Mouse (Mus musculus) limb, embryonic 15.5 days (tissue): ENCODE measurements at regions not wholly inside any gene's neighbourhood (a gene's known extent, or its start where the extent isn't known, plus 50 kb on each side); places are given as distances from the start of the nearest gene placed in this dataset.
"Not testable (repeated sequence)": the region's sequence is repeated elsewhere in the genome, so short reads cannot be mapped to it uniquely, and the experiment has no call there.

Experiments
- ATAC-seq: fragments of 200-750 bp; cut with Nextera tagmentation; 2 replicates; pipeline ENCODE4 v1.8.0; 2017; ENCODE audit warnings: low read depth, moderate TSS enrichment; ENCODE audit not compliant: insufficient number of reproducible peaks, low FRiP score, low TSS enrichment
- H3K27ac ChIP-seq: fragments of 300-500 bp; sonication (generic); 2 replicates; pipeline ENCODE4 v1.5.1; 2015; ENCODE audit warnings: moderate library complexity, mild to moderate bottlenecking, inconsistent platforms
- H3K27me3 ChIP-seq: fragments of 300-500 bp; sonication (generic); 2 replicates; pipeline ENCODE4 v1.6.1; 2015; ENCODE audit warnings: inconsistent platforms
- H3K36me3 ChIP-seq: fragments of 300-500 bp; sonication (generic); 2 replicates; pipeline ENCODE4 v1.6.1; 2015; ENCODE audit warnings: inconsistent platforms
- H3K4me1 ChIP-seq: fragments of 300-500 bp; sonication (generic); 2 replicates; pipeline ENCODE4 v1.6.1; 2015; ENCODE audit warnings: inconsistent platforms
- H3K4me2 ChIP-seq: fragments of 300-500 bp; sonication (generic); 2 replicates; pipeline ENCODE4 v1.6.1; 2015; ENCODE audit warnings: mild to moderate bottlenecking, inconsistent platforms
- H3K4me3 ChIP-seq: fragments of 300-500 bp; sonication (generic); 2 replicates; pipeline ENCODE4 v1.5.1; 2015; ENCODE audit warnings: mild to moderate bottlenecking, inconsistent platforms
- H3K9ac ChIP-seq: fragments of 300-500 bp; sonication (generic); 2 replicates; pipeline ENCODE4 v1.6.1; 2015; ENCODE audit warnings: inconsistent platforms
- H3K9me3 ChIP-seq: fragments of 300-500 bp; sonication (generic); 2 replicates; pipeline ENCODE4 v1.6.1; 2016; ENCODE audit warnings: inconsistent platforms
- WGBS: fragments of 180-500 bp; shearing (Covaris S2); methylation state at CpG from one replicate; pipeline ENCODE4 v1.1.7; 2015; 5-methylcytosine and 5-hydroxymethylcytosine counted together

GRCm38 (mm10) chr1:47130031-47130430, 237.4 kb upstream of the Slc39a10 start:
- H3K9me3 ChIP-seq, H3K27ac ChIP-seq, H3K4me2 ChIP-seq, H3K9ac ChIP-seq, H3K4me1 ChIP-seq, ATAC-seq, H3K36me3 ChIP-seq, H3K4me3 ChIP-seq, H3K27me3 ChIP-seq: not testable (repeated sequence)

DNA sequence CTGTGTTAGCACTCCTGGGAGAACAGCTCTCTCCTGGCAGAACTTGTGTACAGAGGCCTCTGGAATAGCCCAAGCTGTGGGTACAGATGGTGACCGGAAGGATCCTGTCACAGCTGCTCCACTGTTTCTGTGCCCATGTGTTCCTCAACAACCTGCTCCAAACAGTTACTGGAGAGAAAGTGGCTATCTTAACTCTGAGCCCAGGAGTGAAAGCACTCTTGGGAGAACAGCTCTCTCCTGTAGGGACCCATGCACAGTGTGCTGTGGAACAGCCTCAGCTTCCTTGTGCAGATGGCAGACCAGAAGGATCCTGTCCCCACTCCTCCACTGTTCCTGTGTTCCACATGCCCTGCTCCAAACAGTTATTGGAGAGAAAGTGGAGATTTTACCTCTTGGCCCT, 227.0 kb upstream of the Slc39a10 start:
- Histone ChIP-seq H3K27me3 (no peaks in the 10 kb centered on the region), H3K4me2 (no peak overlapping the region), H3K4me3 (no peak overlapping the region), H3K36me3 (no peaks in the 10 kb centered on the region), H3K9ac (no peak overlapping the region), H3K9me3 (no peaks in the 10 kb centered on the region), H3K27ac (no peak overlapping the region), H3K4me1 (no peaks in the 10 kb centered on the region)
- 91% methylated on average over 1 of the region's 1 CpGs for WGBS
- no peak for ATAC-seq

- 82% methylated on average over 4 of the region's 4 CpGs for WGBS
- not testable (repeated sequence) for H3K27me3 ChIP-seq
These were observed 224.0 kb upstream of the Slc39a10 start for GRCm38 (mm10) chr1:47116681-47117080.

GRCm38 (mm10) chr1:47112494-47112893, 219.8 kb upstream of the Slc39a10 start:
- Histone ChIP-seq H3K27me3 (no peaks in the 10 kb centered on the region), H3K9me3 (no peaks in the 10 kb centered on the region), H3K4me2 (no peak overlapping the region), H3K4me3 (no peak overlapping the region), H3K4me1 (no peaks in the 10 kb centered on the region), H3K27ac (no peak overlapping the region), H3K9ac (no peak overlapping the region), H3K36me3 (no peaks in the 10 kb centered on the region)
- ATAC-seq = no peak
- 68% methylated on average over 1 of the region's 1 CpGs for WGBS

More at GRCm38 (mm10) chr1:47116681-47117080, 224.0 kb upstream of the Slc39a10 start:
- H3K27ac ChIP-seq, H3K4me3 ChIP-seq, H3K4me2 ChIP-seq, H3K4me1 ChIP-seq, H3K9me3 ChIP-seq, H3K9ac ChIP-seq, H3K36me3 ChIP-seq, ATAC-seq: not testable (repeated sequence)

DNA sequence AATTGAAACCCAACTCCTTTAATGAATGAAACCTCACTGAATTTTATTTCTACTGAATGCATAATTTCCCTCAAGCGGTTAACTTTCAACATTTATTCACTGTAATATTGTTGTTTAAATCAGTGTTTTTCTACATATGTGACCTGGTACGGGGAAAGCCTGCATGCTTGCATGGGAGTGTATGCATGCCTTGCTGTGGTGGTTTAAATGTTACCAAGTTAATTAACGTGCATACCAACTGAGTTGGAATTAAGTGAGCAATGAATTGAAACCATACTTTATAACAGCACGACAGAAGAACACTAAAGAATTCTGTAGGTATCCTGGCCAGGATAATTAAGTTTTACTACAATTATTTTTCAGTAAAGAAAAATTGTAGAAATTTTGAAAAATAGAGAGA, 211.4 kb upstream of the Slc39a10 start:
- WGBS = 39% methylated on average over 4 of the region's 4 CpGs
- no peaks in the 10 kb centered on the region for H3K36me3 ChIP-seq
- no peaks in the 10 kb centered on the region for H3K9me3 ChIP-seq
- H3K4me2 ChIP-seq = no peak overlapping the region
- H3K4me1 ChIP-seq = no peaks in the 10 kb centered on the region
- H3K9ac ChIP-seq = no peak overlapping the region
- H3K27me3 ChIP-seq = no peaks in the 10 kb centered on the region
- ATAC-seq = no peak
- H3K27ac ChIP-seq = no peak overlapping the region
- H3K4me3 ChIP-seq = no peak overlapping the region

DNA sequence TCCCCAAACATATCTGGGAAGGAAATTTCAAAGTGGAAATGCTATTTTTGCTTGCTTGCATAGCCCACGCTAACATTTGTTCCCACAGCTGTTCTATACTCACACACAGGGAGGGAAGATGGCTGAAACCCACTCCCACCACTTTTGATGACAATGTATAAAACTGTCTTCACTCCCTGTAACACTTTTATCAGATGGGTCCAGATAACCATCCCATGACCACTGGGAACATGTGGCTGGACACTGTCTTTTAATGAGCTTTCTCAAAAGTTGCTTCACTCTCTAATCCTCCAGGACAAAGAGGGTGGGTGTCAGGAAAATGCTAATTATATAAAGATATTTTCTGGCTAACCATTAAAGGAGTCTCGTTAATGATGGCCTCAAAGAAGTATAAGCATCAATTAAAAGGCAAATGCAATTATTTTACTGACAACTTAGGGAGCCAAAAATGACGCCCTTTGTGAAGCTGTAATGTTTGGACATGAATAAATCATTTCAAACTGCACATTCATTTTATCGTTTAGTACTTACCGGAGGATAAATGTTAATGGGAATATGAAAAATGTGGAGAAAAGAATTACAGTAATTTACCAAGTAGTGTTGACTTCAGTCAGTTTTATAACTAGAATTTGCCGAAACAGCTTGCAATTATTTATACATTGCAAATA, 210.8 kb upstream of the Slc39a10 start:
- no peaks in the 10 kb centered on the region for H3K9me3 ChIP-seq
- no peak overlapping the region for H3K4me3 ChIP-seq
- no peak overlapping the region for H3K4me2 ChIP-seq
- H3K4me1 ChIP-seq = no peaks in the 10 kb centered on the region
- no peaks in the 10 kb centered on the region for H3K27me3 ChIP-seq
- 39% methylated on average over 6 of the region's 6 CpGs for WGBS
- no peak for ATAC-seq
- no peak overlapping the region for H3K9ac ChIP-seq
- no peak overlapping the region for H3K27ac ChIP-seq
- no peaks in the 10 kb centered on the region for H3K36me3 ChIP-seq

GRCm38 (mm10) chr1:47097084-47097996, 204.7 kb upstream of the Slc39a10 start:
- Histone ChIP-seq H3K27ac (no peak overlapping the region), H3K9ac (no peak overlapping the region), H3K9me3 (no peaks in the 10 kb centered on the region), H3K4me1 (no peaks in the 10 kb centered on the region), H3K4me2 (no peak overlapping the region), H3K27me3 (no peaks in the 10 kb centered on the region), H3K4me3 (no peak overlapping the region), H3K36me3 (no peaks in the 10 kb centered on the region)
- no peak for ATAC-seq
- WGBS = 60% methylated on average over 7 of the region's 7 CpGs

- Histone ChIP-seq H3K9ac (no peak overlapping the region), H3K9me3 (no peaks in the 10 kb centered on the region), H3K4me1 (no peaks in the 10 kb centered on the region), H3K27me3 (no peaks in the 10 kb centered on the region), H3K4me3 (no peak overlapping the region), H3K27ac (no peak overlapping the region), H3K36me3 (no peaks in the 10 kb centered on the region), H3K4me2 (no peak overlapping the region)
- ATAC-seq = no peak
- 43% methylated on average over 3 of the region's 3 CpGs for WGBS
These were observed 201.8 kb upstream of the Slc39a10 start for GRCm38 (mm10) chr1:47094498-47094897.

DNA sequence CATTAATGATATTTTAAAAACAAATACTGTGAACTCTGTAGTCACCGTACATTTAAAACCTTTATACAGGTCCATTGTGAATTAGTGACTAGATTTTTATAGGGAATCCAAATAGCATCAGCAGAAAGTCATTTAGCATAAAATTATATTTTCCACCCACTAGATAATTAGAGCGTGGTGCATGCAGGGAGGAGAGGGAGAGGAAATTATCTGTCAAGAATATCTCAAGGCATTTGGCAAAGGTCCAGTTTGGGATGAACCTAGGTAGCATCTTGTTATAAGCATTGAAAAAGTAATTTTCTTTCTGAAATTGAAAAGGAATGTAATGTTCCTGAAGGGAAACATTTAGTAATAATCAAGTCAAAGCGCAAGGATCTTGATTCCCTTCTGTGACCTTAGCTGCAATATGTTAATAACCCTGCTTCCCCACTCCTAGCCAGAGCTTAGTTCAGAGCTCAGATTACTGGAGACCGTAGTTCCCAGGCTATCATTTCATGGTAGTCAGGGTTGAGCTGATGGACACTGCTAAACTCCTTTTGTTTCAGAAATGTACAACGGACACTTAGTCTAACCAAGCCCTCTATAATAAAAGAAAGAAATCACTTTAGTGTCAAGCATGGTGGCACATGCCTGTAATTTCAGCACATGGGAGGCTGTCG, 200.8 kb upstream of the Slc39a10 start:
- no peaks in the 10 kb centered on the region for H3K27me3 ChIP-seq
- ATAC-seq = no peak
- 58% methylated on average over 6 of the region's 6 CpGs for WGBS
- no peak overlapping the region for H3K27ac ChIP-seq
- no peaks in the 10 kb centered on the region for H3K4me1 ChIP-seq
- no peaks in the 10 kb centered on the region for H3K9me3 ChIP-seq
- no peak overlapping the region for H3K9ac ChIP-seq
- H3K36me3 ChIP-seq = no peaks in the 10 kb centered on the region
- no peak overlapping the region for H3K4me2 ChIP-seq
- no peak overlapping the region for H3K4me3 ChIP-seq

DNA sequence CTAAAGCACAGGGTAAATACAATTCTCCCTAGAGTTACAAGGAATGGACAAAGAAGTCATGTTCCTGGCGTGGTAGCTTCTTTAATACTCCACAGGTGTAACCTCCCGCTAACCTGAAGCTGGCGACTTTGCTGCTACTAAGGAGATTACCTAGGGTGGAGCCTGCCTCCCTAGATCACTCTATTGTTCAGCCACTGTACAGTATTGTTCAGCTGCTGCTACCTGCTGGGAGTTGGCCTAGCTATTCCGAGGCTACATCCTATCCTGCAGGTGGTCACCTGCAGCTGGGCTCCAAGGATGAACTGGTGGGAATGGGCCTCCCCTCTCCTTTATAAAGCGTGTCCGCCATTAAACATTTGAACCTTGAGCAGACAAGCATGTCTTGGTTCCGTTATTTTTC, 183.8 kb upstream of the Slc39a10 start:
- ATAC-seq = no peak
- no peaks in the 10 kb centered on the region for H3K9me3 ChIP-seq
- no peak overlapping the region for H3K4me2 ChIP-seq
- H3K4me3 ChIP-seq = no peak overlapping the region
- no peak overlapping the region for H3K27ac ChIP-seq
- WGBS = 87% methylated on average over 7 of the region's 7 CpGs
- H3K9ac ChIP-seq = no peak overlapping the region
- no peaks in the 10 kb centered on the region for H3K36me3 ChIP-seq
- no peaks in the 10 kb centered on the region for H3K27me3 ChIP-seq
- H3K4me1 ChIP-seq = no peaks in the 10 kb centered on the region

GRCm38 (mm10) chr1:47058149-47058548, 165.5 kb upstream of the Slc39a10 start:
- H3K4me3 ChIP-seq = no peak overlapping the region
- 57% methylated on average over 1 of the region's 1 CpGs for WGBS
- ATAC-seq = no peak

DNA sequence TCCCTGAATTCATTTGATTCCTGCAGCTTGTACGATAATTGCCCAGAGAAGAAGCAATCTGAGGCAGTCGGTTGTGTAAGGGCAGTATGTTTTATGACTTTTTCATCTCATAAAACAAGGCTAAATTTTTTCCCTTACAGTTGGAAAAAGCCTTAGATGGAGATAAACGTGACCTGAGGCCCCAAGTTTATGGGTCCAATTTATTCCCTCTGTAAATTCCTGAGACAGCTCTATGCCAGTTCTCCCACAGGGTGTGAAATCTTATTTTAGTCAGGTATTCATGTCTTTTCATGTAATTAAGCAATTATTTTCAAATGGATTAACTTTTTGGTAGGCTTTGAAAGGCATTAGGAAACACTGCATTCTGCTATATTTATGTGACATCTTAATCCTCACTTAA, 164.7 kb upstream of the Slc39a10 start:
- no peak overlapping the region for H3K9ac ChIP-seq
- 14% methylated on average over 3 of the region's 3 CpGs for WGBS
- H3K9me3 ChIP-seq = no peaks in the 10 kb centered on the region
- H3K4me2 ChIP-seq = no peak overlapping the region
- no peak overlapping the region for H3K4me3 ChIP-seq
- no peaks in the 10 kb centered on the region for H3K27me3 ChIP-seq
- 0 out of 2 replicates have a peak, but pooled peaks cover 4% of the 10 kb centered on the region for H3K4me1 ChIP-seq
- H3K36me3 ChIP-seq = no peaks in the 10 kb centered on the region
- ATAC-seq = no peak
- H3K27ac ChIP-seq = no peak overlapping the region

More at GRCm38 (mm10) chr1:47058149-47058548, 165.5 kb upstream of the Slc39a10 start:
- Histone ChIP-seq H3K4me1 (0 out of 2 replicates have a peak, but pooled peaks cover 4% of the 10 kb centered on the region), H3K27me3 (no peaks in the 10 kb centered on the region), H3K9me3 (no peaks in the 10 kb centered on the region), H3K36me3 (no peaks in the 10 kb centered on the region), H3K9ac (no peak overlapping the region), H3K27ac (no peak overlapping the region), H3K4me2 (no peak overlapping the region)
